Mouse (Mus musculus) left cerebral cortex, postnatal 36 days (tissue): ENCODE results near the gene Caml. TPM values are rescaled to one million over a fixed set of nuclear protein-coding genes. Genes with fewer than 3 reads are reported as not detected.
A peak's percentile ranks its signal among the peaks of the same experiment; 100 is the strongest.
"Not testable (repeated sequence)": the region's sequence is repeated elsewhere in the genome, so short reads cannot be mapped to it uniquely, and the experiment has no call there.

ENCODE experiments used
- DNase-seq, 2 experiments: peaks; one replicate each; pipeline ENCODE4 v3.0.0; 2021 to 2022; ENCODE audit warnings: low spot score in 2 of 2, mixed read lengths in 1 of 2
- intact Hi-C: fragments of 180-260 bp; cut with DNase I; formaldehyde crosslinking; loops from one replicate; pipeline ENCODE4 v1.15.1; 2025
- total RNA-seq, 2 experiments: library from RNA; stranded (reverse); gene quantifications; 2 replicates each; pipeline ENCODE4 v1.2.3; 2021

The Caml gene
- total RNA-seq, result 10 to 100 TPM; 49.9 to 50.8 TPM

DNA sequence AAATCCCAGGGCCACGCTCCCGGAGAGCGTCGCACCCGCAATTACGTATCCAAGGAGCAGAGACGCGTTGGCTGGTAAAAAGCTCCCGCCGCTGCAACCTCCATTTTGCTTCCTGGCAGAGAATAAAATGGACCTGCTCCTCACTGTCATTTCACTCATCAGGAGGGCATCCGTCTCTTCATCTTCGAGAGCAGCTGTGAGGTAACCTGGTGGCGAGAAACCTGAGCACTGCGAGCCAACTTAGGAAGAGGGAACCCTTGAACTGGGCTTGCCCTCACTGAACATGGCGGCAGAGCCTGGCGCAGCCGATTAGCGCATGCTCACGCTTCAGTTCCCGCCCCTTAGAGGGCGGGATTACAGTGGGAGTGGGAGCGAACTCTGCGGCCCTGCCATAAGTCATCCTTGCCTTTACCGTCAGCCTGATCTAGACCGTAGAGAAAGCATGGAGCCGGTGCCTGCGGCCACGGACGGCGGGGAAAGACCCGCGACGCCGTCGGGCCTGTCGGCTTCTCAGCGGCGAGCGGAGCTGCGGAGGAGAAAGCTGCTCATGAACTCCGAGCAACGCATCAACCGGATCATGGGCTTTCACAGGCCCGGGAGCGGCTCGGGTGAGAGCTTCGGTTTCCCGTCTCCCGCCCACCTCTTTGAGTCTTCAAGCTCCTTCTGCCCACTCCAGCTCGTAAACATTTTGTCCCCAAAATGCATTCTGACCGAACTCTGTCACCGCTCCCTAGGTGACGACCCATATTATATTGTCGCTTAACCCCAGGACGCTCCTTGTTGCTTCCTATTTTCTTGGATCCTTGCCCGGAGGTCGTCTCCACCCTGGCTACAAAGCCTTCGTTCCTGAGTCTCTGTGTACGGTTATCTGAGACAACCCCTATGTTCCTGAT lies at the start of gene Caml:
TSS of gene Caml (plus strand) at position 357 of the 893 bp plus-strand sequence.
- peak; percentile 90 to 92 for DNase-seq
- intact Hi-C loops, result no loop called here

DNA sequence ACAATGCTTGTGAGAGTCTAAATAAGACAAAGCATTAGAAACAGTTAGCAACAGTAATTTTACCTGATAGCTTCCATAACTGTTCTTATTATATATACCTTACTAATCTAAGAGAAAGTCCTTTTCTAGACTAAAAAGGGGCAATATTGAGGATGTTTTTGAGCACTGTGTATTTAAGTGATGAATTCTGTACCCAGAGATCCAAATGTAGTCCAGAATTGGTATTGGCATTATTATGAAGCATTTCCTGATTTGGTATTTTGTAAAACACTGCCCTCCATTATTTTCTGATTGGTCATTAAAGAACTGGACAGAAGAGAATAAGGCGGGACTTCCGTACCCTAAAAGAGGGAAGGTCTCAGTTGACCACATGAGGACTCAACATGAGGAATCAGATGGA lies 49.4 kb upstream of the Caml start, which contains the start of gene Tmed9:
TSS of gene Tmed9 (plus strand) at position 301 of the 400 bp plus-strand sequence.
- intact Hi-C loops, result no loop called here
- no peak for DNase-seq

DNA sequence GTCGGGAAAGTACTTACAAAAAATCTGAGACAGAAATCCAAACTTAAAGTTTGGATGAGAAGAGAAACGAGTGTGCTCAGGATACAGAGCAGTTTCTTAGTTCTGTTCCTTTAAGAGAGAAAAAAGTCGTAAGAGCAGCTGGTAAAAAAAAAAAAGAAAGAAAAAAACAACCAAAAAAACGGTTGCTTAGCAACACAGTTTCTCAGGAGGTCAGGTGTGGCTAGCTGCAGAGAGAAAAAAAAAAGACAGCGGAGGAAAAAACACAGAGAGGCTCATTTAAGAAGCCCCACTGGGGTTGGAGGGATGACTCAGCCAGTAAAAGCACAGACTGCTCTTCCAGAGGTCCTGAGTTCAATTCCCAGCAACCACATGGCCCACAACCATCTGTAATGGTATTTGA lies 48.5 kb upstream of the Caml start:
- intact Hi-C loops, result no loop called here
- DNase-seq, result no peak

DNA sequence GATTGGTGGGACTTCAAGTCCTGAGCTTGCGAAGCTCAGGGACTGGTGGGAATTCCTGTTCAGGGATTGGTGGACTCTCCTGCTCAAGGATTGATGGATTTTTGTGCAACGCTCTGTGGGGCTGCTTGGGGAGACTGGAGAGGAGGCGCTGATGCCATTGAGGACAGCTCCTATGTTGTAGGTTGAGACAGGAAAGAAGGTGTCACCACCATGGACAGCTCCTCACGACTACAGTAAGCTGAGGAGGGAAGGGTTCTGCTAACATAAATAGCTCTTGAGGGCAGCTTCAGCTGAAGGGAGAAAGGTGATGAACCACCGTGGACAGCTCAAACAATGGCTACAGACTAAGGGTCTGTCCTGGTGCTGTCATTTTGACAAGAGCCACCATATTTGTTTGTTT lies 46.9 kb upstream of the Caml start:
- DNase-seq, result no peak
- intact Hi-C loops, result no loop called here

DNA sequence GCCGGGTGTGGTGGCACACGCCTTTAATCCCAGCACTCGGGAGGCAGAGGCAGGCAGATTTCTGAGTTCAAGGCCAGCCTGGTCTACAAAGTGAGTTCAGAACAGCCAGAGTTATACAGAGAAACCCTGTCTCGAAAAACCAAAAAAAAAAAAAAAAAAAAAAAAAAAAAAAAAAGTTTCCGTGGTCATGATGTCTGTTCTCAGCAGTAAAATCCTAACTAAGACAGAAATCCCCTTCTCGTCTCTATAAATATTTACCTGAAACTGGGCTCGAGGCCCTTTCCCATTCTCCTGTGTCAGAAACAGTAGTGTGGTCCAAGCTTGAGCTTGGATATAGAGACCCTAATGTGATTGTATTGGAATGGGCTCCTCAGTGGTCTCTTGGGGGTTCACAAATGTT lies 45.9 kb upstream of the Caml start:
- DNase-seq, intact Hi-C loops: not testable (repeated sequence)

DNA sequence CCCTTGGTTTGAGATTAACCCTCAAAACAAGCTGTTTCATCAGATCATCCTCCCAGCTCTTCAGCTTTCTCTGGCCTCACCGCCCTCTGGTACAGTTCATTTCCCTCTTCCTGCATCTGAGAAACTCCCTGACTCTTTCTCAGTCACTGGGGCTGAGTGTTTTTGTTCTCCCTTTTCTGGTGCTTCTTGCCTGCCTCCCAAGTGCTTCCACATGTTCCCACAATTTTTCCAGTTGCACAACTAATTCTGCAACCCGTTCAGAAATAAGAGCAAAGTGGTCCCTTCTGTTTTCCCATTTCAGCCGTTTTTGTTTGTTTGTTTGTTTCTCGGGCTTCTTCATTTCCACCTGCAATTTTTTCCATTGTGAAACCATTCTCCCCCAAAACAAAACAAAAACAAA lies 44.7 kb upstream of the Caml start:
- intact Hi-C loops, result no loop called here
- DNase-seq, result no peak

DNA sequence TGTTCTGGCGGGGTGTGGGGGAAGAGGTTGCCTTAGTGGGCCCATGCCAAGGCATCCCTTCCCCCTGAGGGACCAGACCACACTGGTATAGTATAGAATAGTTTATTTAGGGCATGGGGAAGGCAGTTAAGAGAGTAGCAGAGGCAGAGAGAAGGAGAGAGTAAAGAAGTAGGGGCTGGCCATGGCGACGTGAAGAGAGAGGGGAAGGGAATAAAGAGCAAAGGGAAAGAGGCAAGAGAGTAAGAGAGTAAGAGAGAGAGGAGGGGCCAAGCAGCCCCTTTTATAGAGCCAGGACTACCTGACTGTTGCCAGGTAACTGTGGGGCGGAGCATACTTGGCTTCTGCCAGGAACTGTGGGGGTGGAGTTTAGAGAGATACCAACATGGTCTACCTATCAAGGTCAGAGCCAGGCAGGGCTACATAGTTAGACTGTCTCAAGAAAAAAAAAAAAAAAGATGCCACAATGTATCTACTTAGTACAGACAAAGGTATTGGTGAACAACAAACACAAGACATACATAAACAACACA lies 30.8 kb upstream of the Caml start:
- intact Hi-C loops, result no loop called here

DNA sequence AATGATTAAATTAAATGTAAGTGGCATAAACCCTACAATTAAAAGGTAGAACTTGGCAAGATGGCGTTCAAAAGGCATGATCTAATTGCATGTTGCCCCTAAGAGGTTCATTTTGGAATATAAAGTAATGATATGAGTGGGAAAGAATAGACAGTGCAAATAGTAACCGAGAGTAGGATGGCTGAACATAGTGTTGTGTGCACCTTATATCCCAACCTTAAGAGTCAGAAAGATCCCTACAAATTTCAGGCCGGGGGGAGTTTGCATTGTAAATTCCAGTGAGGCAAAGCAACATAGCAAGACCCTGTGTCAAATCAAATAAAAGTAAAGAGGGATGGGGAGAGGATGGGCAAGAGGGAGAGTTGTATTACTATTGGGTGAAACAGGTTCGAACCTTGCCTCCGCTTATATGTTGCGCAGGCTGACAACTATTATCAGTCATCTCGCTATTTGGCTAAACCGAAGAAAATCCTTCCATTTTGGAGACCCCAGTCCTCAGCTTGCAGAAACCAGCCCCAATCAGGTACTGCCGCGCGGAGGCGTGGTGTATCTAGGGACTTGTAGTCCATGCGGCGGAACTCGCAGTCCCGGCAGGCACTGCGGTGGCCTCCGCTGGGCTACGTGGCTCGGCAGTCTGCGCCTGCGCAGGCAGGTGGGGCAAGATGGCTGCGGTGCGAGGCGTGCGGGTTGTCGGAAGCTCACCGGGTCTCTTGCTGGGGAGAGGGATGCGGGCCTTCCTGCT lies 30.1 kb upstream of the Caml start:
- DNase-seq, result peak; percentile 97 to 98
- intact Hi-C loops, result no loop called here

More for the DNA sequence above, 30.8 kb upstream of the Caml start:
- DNase-seq, result no peak

DNA sequence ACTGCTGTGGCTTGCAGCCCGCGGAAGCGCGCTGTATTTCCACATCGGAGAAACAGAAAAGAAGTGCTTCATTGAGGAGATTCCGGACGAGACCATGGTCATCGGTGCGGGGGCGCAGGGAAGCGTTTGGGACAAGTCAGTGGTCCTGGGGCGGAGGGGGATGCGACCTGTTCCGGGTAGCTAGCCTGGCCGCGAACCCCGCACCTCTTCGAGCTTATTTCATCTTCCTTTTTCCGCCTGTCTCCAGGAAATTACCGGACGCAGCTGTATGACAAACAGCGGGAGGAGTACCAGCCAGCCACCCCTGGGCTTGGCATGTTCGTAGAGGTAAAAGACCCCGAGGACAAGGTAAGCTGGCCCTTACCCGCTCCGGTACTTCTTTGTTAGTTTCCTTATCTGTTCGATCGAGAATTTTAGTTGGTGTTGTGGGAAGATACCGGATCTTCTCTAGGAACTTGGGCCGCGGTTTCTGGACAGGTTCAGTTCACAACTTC lies 29.5 kb upstream of the Caml start:
- intact Hi-C loops, result no loop called here

DNA sequence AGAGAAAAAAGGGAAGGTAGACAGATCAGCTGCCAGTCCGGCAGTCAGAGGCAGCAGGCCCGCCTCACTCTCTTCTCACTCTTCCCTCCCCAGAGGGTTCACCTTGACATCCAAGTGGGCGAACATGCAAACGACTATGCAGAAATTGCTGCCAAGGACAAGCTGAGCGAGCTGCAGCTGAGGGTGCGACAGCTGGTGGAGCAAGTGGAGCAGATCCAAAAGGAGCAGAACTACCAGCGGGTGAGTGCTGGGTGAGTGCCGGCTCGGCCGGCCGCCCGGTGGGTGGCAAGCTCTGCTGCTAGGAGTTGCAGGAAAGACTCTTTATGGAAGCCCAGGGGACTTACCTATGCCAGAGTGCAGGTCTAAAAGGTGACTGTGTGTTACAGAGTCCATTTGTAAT lies 27.4 kb upstream of the Caml start:
- intact Hi-C loops, result no loop called here
- peak; percentile 74 to 78 for DNase-seq

More for the DNA sequence above, 29.5 kb upstream of the Caml start:
- DNase-seq, result no peak

DNA sequence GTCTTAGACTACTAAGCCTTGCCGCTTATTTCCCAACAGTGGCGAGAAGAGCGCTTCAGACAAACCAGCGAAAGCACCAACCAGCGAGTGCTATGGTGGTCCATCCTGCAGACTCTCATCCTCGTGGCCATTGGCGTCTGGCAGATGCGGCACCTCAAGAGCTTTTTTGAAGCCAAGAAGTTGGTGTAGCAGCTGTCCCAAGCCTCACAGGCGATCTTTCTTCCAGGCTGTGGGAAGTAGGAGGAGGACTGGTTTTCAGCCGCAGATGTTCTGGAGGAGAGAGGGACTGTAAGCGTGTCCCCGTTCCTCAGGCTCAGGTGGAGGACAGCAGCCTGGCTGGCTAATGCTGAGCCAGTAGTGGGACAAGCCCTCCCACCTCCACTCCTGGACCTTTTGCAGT lies 26.0 kb upstream of the Caml start:
- intact Hi-C loops, result no loop called here
- peak; percentile 24 to 35 for DNase-seq

DNA sequence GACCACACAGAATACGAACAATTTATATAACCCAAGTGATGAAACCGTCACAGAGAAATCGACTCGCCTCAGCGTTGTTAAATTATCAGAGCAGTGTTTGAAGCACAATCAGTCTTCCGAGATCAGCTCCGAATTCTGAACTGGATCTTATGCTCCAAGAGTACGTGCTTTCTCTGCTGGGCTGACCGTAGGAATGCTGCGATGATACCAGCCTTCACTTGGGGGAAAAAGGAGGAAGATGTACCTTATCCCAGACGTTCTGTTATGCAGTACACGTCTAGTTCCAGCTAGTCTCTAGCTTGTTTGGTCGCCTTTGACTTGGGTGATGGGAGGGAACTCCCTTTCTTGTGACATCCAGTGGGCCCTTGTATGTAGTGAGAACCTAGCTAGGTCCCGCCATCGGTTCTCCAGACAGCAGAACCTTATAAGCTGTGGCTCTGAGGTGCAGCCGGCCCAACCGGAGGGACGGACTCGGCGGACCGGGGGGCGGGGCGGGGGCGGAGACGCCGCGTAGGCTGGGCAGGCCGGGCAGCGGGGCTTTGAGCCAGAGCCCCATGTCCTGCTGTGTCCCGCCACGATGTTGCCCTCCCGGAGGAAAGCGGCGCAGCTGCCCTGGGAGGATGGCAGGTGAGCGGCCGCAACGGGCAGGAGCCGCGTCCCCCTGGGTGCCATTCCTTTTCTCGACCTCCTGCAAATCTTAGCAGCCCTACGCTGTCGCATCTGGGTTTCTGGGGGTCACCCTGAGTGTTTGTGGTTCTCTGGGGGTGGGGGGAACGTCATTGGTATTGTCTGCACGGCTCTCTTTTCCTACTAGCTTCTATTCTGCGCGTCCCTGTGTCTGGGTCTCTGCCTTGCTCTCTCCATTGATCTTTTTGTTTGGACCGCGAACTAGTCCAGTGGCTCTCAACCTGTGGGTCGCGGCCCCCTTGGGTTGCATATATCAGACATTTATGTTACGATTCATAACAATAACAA lies 23.0 kb upstream of the Caml start, which contains the start of gene B4galt7:
TSS of gene B4galt7 (plus strand) at position 331 of the 975 bp plus-strand sequence.
- peak; percentile 86 to 88 for DNase-seq
- intact Hi-C loops, result loop anchor here (2.0 to 5.0 kb wide), 2 partner anchors 35 to 127 kb away; partner anchors contain the start of genes Ddx46 and Pcbd2

DNA sequence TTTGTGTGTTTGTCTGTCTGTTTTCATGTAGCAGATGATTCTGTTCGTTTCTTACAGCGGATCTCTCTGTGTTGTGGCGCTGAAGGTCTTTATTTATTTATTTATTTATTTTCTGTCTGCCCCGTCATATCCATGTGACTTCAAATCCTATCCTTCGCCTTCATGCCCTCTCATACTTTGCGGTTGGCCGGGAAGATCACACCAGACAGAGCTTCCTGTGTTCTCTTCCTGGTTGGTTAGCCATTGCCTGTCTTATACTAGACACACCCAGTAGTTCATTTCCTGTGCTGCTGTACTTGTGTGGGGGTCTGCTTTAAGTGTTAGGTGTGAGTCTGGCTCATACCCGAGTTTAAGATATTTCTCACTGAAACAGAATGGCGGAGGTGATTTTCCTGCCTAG lies 22.1 kb upstream of the Caml start:
- intact Hi-C loops, result loop anchor here (2.0 to 5.0 kb wide), 2 partner anchors 34 to 127 kb away; partner anchors contain the start of genes Ddx46 and Pcbd2
- no peak for DNase-seq

DNA sequence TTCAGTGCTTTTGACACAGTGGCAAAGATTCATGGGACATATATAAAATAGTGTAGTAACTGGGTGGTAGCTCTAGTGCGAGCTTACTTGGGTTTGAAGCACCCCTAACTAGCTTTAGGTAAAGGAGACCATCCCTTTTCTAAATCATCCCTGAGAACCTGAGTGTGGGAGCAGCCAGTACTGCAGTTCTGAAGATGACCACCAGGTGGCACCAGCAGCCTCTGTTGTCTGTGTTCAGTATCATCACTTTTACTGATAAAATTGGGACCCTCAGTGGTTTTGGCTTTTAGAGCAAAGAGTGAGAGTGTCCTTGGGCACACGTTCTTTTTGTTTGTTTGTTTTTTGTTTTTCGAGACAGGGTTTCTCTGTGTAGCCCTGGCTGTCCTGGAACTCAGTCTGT lies 21.2 kb upstream of the Caml start:
- intact Hi-C loops, result loop anchor here (2.0 to 5.0 kb wide), 2 partner anchors 33 to 126 kb away; partner anchors contain the start of genes Ddx46 and Pcbd2
- peak; percentile 68 to 74 for DNase-seq

DNA sequence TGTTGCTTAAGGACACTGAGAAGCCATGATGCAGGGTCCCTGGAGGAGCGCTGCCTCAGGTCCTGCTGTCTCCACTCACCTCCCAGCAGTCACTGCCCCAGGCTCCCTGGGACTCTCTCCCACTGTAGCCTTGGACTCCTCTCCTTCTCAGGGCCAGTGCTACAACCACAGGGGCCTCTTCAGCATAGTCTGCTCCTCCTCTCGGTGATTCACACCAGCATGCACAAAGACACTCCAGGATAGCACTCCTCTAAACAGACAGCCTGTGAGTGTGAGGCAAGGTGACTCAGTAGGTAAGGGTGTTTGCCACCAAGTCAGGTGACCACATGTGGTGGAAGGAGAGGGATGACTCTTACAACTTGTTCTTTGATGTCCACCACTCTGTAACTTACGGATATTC lies 18.2 kb upstream of the Caml start:
- DNase-seq, result no peak
- intact Hi-C loops, result loop anchor here (5.0 kb wide), 1 partner anchor 123 kb away; the partner anchor contains the start of gene Pcbd2

DNA sequence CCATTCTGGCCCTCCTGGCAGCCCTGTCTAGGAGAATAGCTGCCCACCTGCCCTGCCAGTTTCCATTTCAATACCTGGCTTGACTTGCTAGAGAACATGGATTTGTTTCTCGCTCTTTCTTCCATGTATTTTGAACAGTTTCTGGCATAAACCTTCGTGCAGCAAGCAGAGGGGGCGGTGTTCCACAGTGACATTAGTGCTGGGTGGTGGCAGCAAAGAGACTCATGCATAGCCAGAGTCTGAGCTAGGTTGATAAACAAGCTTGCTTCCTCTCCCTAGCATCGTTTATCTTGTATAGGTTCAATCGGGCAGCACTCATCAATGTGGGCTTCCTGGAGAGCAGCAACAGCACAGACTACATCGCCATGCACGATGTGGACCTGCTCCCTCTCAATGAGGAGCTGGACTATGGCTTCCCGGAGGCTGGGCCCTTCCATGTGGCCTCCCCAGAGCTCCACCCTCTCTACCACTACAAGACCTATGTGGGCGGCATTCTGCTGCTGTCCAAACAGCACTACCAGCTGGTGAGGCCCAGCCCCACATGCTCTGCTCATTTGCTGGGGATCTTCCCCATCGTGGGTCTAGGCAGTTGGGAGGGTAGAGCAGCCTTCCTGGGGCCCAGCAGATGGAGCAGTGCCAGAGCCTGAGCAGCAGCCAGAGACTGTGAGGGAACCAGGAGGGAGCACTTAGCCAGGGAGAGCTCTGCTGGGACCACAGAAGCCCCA lies 15.7 kb upstream of the Caml start:
- intact Hi-C loops, result no loop called here
- DNase-seq, result peak in 1 of 2 experiments; percentile 25

DNA sequence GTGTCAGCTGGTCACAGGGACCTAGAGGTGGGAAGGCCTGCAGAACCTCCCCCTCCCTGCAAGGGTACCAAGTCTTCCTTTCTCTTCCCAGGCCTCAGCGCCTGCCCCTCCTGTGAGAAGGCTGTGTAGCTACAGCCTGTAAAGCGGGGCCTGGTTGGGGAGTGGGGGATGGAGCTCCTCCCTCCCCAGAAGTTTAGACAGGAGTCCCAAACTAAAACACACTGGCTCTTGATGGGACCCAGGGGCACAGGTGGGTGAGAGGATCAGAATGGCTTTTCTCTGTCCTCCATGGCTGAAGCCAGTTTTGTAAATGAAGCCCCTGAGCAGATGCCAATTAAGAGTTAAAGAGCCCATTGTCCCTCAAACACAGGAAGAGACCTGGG lies 15.2 kb upstream of the Caml start:
- no peak for DNase-seq
- intact Hi-C loops, result no loop called here

DNA sequence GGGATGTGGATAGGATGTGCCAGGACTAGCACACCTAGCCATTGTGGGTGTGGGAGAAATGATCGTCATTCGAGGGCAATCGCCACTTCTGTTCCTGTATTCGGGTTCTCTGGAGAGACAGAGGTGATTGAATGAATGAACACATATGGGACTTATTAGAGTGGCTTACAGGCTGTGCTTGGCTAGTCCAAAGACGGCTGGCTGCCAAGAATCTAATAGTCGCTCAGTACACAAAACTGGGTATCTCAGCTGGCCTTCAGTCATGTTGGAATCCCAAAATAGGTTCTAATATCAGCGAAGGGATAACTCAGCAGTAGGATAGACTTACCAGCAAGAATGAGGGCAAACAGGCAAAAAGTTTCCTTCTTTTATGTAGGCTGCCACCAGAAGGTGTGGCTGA lies 10.8 kb upstream of the Caml start:
- DNase-seq, result no peak
- intact Hi-C loops, result no loop called here
